Mouse (Mus musculus): ENCODE data around the gene Olfr1308.

The Olfr1308 gene

GRCm38 (mm10) chr2:111964844-111965243 is at the start of gene Olfr1308:
Olfr1308 (minus strand) TSS chr2:111964944.
- DNase-seq (ENCODE audit: low read depth), result no peak

GRCm38 (mm10) chr2:112012608-112013007 is 47.9 kb upstream of the Olfr1308 start, which contains the start of gene Olfr1310:
Olfr1310 (minus strand) TSS chr2:112012708.
- DNase-seq (ENCODE audit: low read depth), result no peak

GRCm38 (mm10) chr2:111990181-111990580 is 25.4 kb upstream of the Olfr1308 start, which contains the start of gene Olfr1309:
Olfr1309 (minus strand) TSS chr2:111990281.
- no peak for DNase-seq (ENCODE audit: low read depth)

GRCm38 (mm10) chr2:111949340-111949739 is 15.4 kb downstream of the Olfr1308 start, which contains the start of gene Olfr1307:
Olfr1307 (minus strand) TSS chr2:111949440.
- DNase-seq (ENCODE audit: low read depth), result no peak

- no peak for DNase-seq (ENCODE audit: low read depth)
These were observed 48.6 kb downstream of the Olfr1308 start, which contains the start of gene Olfr1306 for GRCm38 (mm10) chr2:111916171-111916570. Olfr1306 (minus strand) TSS chr2:111916271.

All from 416B (cell line).